Mouse (Mus musculus): ENCODE measurements around the gene 1110032F04Rik.

DNA sequence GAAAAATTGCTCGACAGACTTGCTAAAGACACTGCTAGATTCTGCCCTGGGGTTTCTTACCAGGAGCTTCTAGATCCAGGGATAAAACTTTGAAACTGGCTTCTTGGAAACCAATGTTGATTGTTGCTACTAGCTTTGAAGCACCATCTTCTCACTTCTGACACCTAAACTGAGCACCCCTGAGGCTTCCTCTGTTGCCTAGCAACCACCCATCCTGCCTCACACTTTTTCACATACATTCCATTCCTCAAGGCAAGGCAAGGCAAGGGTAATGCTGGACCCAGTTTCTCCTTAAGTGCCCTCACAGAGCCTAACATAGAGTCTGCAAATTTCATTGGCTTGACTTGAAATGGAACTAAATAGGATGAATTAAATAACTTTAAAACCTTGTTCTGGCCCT lies 17.0 kb upstream of the 1110032F04Rik start:
- no peak for TF ChIP-seq CTCF (IDR thresholded peaks at IDR 0.05; ENCODE audit: low read depth)
- TF ChIP-seq EP300 (IDR thresholded peaks at IDR 0.05; ENCODE audit: low read depth): no peak
